Mouse (Mus musculus) adrenal gland, postnatal 4 days (tissue): ENCODE data around the gene Ergic3. TPM values are rescaled to one million over a fixed set of nuclear protein-coding genes. Genes with fewer than 3 reads are reported as not detected.

Source experiments
- DNase-seq, 2 experiments: peaks; one replicate each; pipeline ENCODE4 v3.0.0; 2021 to 2022; ENCODE audit warnings: low spot score in 2 of 2, mixed read lengths in 2 of 2
- total RNA-seq, 2 experiments: library from RNA; stranded (reverse); gene quantifications; 2 replicates each; pipeline ENCODE4 v1.2.3; 2021

The Ergic3 gene
- total RNA-seq, 2 experiments from 2014 or later = 224 to 225 TPM

GRCm38 (mm10) chr2:156065099-156066041 is 57.5 kb downstream of the Ergic3 start, which contains the start of gene Spag4:
Spag4 (plus strand) TSS chr2:156065175.
- peak; percentile 46 to 63 for DNase-seq

GRCm38 (mm10) chr2:156066126-156066525 is 58.3 kb downstream of the Ergic3 start:
- no peak for DNase-seq

Other genes starting within 250 kb of the Ergic3 start
- 1 to 10 TPM; 5.3 to 6.9 TPM for gene Mmp24, start 232.7 kb upstream of the Ergic3 start, total RNA-seq
- gene BC029722, start 188.6 kb upstream of the Ergic3 start, total RNA-seq = 10 to 100 TPM; 72.5 to 72.6 TPM
- 100 to 1,000 TPM; 137 to 148 TPM for gene Eif6, start 181.1 kb upstream of the Ergic3 start, total RNA-seq
- gene Fam83c, start 173.2 kb upstream of the Ergic3 start, total RNA-seq = not detected
- 100 to 1,000 TPM in 1 of 2 experiments, 10 to 100 TPM in 1; 92.3 to 106 TPM for gene Uqcc1, start 77.7 kb upstream of the Ergic3 start, total RNA-seq
- gene Gm15557, start 67.3 kb upstream of the Ergic3 start, total RNA-seq = not detected
- 1 to 10 TPM in 1 of 2 experiments, under 1 TPM in 1; 0.64 to 1.1 TPM for gene Gdf5, start 62.7 kb upstream of the Ergic3 start, total RNA-seq
- gene Cep250, start 51.6 kb upstream of the Ergic3 start, total RNA-seq = 10 to 100 TPM; 26.8 to 29.9 TPM
- 1 to 10 TPM; 2.8 to 3.9 TPM for gene 6430550D23Rik, start 68 bp upstream of the Ergic3 start, total RNA-seq
- not detected for gene Fer1l4, start 44.9 kb downstream of the Ergic3 start, total RNA-seq
- 1 to 10 TPM; 3.2 to 5.8 TPM for gene Spag4, start 57.1 kb downstream of the Ergic3 start, total RNA-seq
- gene Cpne1, start 103.9 kb downstream of the Ergic3 start, total RNA-seq = 10 to 100 TPM; 25.5 to 27.7 TPM
- 10 to 100 TPM; 45.5 to 49.1 TPM for gene Rbm12, start 103.9 kb downstream of the Ergic3 start, total RNA-seq
- 10 to 100 TPM; 36.7 to 44.4 TPM for gene Gm28036, start 119.0 kb downstream of the Ergic3 start, total RNA-seq
- gene Romo1, start 136.0 kb downstream of the Ergic3 start, total RNA-seq = 100 to 1,000 TPM; 255 to 270 TPM
- gene Nfs1, start 136.1 kb downstream of the Ergic3 start, total RNA-seq = 10 to 100 TPM; 67.9 to 74.5 TPM
- 100 to 1,000 TPM; 525 to 551 TPM for gene Rbm39, start 172.2 kb downstream of the Ergic3 start, total RNA-seq
- gene Phf20, start 188.4 kb downstream of the Ergic3 start, total RNA-seq = 10 to 100 TPM; 36.6 to 36.9 TPM